Mouse (Mus musculus) liver, adult 2 months (tissue): ENCODE measurements around the gene Zfp57.

Experiments
- CTCF ChIP-seq: fragments of 200-500 bp; IDR thresholded peaks from 2 replicates; pipeline ENCODE4 v1.5.1; 2011; ENCODE audit warnings: low read depth, low read length, control low read depth
- POLR2A ChIP-seq: fragments of 200-500 bp; IDR thresholded peaks from 2 replicates; pipeline ENCODE4 v1.6.1; 2011; ENCODE audit warnings: low read length, control low read depth; ENCODE audit not compliant: insufficient read depth; ENCODE audit errors: extremely low read depth

DNA sequence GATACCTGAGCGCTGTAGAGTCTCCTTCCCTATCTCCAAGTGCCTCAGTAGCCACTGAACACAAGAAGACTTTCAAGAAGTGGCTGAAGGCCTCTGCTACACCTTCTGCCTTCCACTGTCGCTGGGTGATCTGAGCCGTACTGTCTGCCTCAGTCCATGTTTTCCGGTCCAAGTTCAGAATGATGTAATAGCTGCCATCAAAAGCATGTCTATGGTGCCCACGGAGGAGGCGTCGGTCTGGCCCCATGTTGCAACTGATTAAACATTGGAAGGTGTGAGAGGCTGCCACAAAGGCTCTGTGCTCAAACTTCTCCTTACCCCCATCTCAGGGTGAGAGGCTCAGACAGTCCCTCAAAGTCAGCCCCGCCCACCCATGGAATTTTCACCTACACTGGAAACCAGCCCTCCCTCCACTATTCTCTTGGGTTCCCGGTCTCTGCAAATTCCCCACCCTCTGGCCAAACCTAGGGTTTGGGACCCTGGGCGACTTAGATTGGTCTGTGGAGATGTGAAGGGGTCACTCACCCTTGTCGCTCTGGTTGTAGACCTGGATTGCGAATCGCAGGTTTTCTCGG lies 30.6 kb upstream of the Zfp57 start:
- TF ChIP-seq CTCF (no peak), POLR2A (no peak)
